Mouse (Mus musculus) midbrain, embryonic 15.5 days (tissue): ENCODE results near the gene Bud13. TPM values are rescaled to one million over a fixed set of nuclear protein-coding genes. Genes with fewer than 3 reads are reported as not detected.
A peak's percentile ranks its signal among the peaks of the same experiment; 100 is the strongest.
"Not testable (repeated sequence)": the region's sequence is repeated elsewhere in the genome, so short reads cannot be mapped to it uniquely, and the experiment has no call there.

Experiments
- ATAC-seq: fragments of 200-750 bp; cut with Nextera tagmentation; replicated peaks from 2 replicates; pipeline ENCODE4 v1.8.0; 2017; ENCODE audit warnings: moderate TSS enrichment
- H3K27ac ChIP-seq: fragments of 300-500 bp; sonication (generic); 2 replicates; pipeline ENCODE4 v1.5.1; 2015; ENCODE audit warnings: mild to moderate bottlenecking, inconsistent platforms
- H3K27me3 ChIP-seq: fragments of 300-500 bp; sonication (generic); replicated peaks from 2 replicates; pipeline ENCODE4 v1.6.1; 2015; ENCODE audit warnings: inconsistent platforms
- H3K36me3 ChIP-seq: fragments of 300-500 bp; sonication (generic); replicated peaks from 2 replicates; pipeline ENCODE4 v1.6.1; 2015; ENCODE audit warnings: inconsistent platforms
- H3K4me1 ChIP-seq: fragments of 300-500 bp; sonication (generic); 2 replicates; pipeline ENCODE4 v1.6.1; 2015; ENCODE audit warnings: inconsistent platforms
- H3K4me2 ChIP-seq: fragments of 300-500 bp; sonication (generic); 2 replicates; pipeline ENCODE4 v1.6.1; 2015; ENCODE audit warnings: inconsistent platforms, mild to moderate bottlenecking, moderate library complexity
- H3K4me3 ChIP-seq: fragments of 300-500 bp; sonication (generic); 2 replicates; pipeline ENCODE4 v1.5.1; 2015; ENCODE audit warnings: mild to moderate bottlenecking, inconsistent platforms
- H3K9ac ChIP-seq: fragments of 300-500 bp; sonication (generic); 2 replicates; pipeline ENCODE4 v1.6.1; 2015; ENCODE audit warnings: mild to moderate bottlenecking, inconsistent platforms
- H3K9me3 ChIP-seq: fragments of 300-500 bp; sonication (generic); 2 replicates; pipeline ENCODE4 v1.6.1; 2016; ENCODE audit warnings: inconsistent platforms
- WGBS: fragments of 180-500 bp; shearing (Covaris S2); methylation state at CpG from one replicate; pipeline ENCODE4 v1.1.7; 2015; ENCODE audit warnings: mixed read lengths; 5-methylcytosine and 5-hydroxymethylcytosine counted together
- polyA plus RNA-seq: library from polyadenylated mRNA; unstranded; fragments of >200 nt; fragmentation: Nextera tagmentation; extraction: Ambion mirVana; gene quantifications from 2 replicates; pipeline ENCODE4 v1.2.1, GENCODE M21; 2015

The Bud13 gene
- polyA plus RNA-seq, 1 experiment from 2014 or later = 18.3 TPM

- H3K4me1 ChIP-seq = peaks cover 13% of the 10 kb centered on the region
- H3K36me3 ChIP-seq = no peaks in the 10 kb centered on the region
- peak; percentile 48; the same call in 1 of the 2 replicates for ATAC-seq
- peak overlapping the region; percentile 45 for H3K4me2 ChIP-seq
- no peaks in the 10 kb centered on the region for H3K27me3 ChIP-seq
- H3K9me3 ChIP-seq = no peaks in the 10 kb centered on the region
- peak overlapping the region; percentile 79 for H3K27ac ChIP-seq
- H3K9ac ChIP-seq = peak overlapping the region; percentile 32
- WGBS = 2% methylated on average over 19 of the region's 19 CpGs
- peak overlapping the region; percentile 16 for H3K4me3 ChIP-seq
Observed at GRCm38 (mm10) chr9:46329250-46329648, 46.4 kb downstream of the Bud13 start.

GRCm38 (mm10) chr9:46329801-46330585 is 47.2 kb downstream of the Bud13 start:
- Histone ChIP-seq H3K9me3 (no peaks in the 10 kb centered on the region), H3K9ac (no peak overlapping the region), H3K36me3 (no peaks in the 10 kb centered on the region), H3K4me2 (no peak overlapping the region), H3K4me3 (no peak overlapping the region), H3K4me1 (peaks cover 13% of the 10 kb centered on the region), H3K27me3 (no peaks in the 10 kb centered on the region), H3K27ac (peak overlapping the region; percentile 79; the same call in 1 of the 2 replicates)
- 20% methylated on average over 24 of the region's 24 CpGs for WGBS
- 0 out of 2 replicates have a peak, but pooled peaks have one; percentile 7 for ATAC-seq

GRCm38 (mm10) chr9:46330586-46330895 is 47.7 kb downstream of the Bud13 start:
- Histone ChIP-seq H3K27ac (no peak overlapping the region), H3K4me1 (peaks cover 13% of the 10 kb centered on the region), H3K9me3 (no peaks in the 10 kb centered on the region), H3K36me3 (no peaks in the 10 kb centered on the region), H3K4me3 (no peak overlapping the region), H3K9ac (no peak overlapping the region), H3K4me2 (no peak overlapping the region), H3K27me3 (0 out of 2 replicates have a peak, but pooled peaks cover 4% of the 10 kb centered on the region)
- WGBS = 50% methylated on average over 6 of the region's 6 CpGs
- ATAC-seq = no peak

- Histone ChIP-seq H3K4me2 (no peak overlapping the region), H3K27ac (no peak overlapping the region), H3K27me3 (0 out of 2 replicates have a peak, but pooled peaks cover 4% of the 10 kb centered on the region), H3K36me3 (no peaks in the 10 kb centered on the region), H3K9me3 (no peaks in the 10 kb centered on the region), H3K4me1 (peaks cover 13% of the 10 kb centered on the region), H3K9ac (no peak overlapping the region), H3K4me3 (no peak overlapping the region)
- no peak for ATAC-seq
- WGBS = 40% methylated on average over 1 of the region's 1 CpGs
Observed at GRCm38 (mm10) chr9:46331301-46331700, 48.5 kb downstream of the Bud13 start.

GRCm38 (mm10) chr9:46334471-46335025 is 51.7 kb downstream of the Bud13 start:
- H3K9ac ChIP-seq = no peak overlapping the region
- no peak overlapping the region for H3K4me3 ChIP-seq
- peaks cover 25% of the 10 kb centered on the region for H3K4me1 ChIP-seq
- H3K9me3 ChIP-seq = no peaks in the 10 kb centered on the region
- no peak overlapping the region for H3K27ac ChIP-seq
- 29% methylated on average over 26 of the region's 26 CpGs for WGBS
- H3K27me3 ChIP-seq = 0 out of 2 replicates have a peak, but pooled peaks cover 4% of the 10 kb centered on the region
- no peaks in the 10 kb centered on the region for H3K36me3 ChIP-seq
- no peak overlapping the region for H3K4me2 ChIP-seq
- no peak for ATAC-seq

- 78% methylated on average over 10 of the region's 10 CpGs for WGBS
- Histone ChIP-seq H3K9ac (no peak overlapping the region), H3K36me3 (no peaks in the 10 kb centered on the region), H3K27me3 (0 out of 2 replicates have a peak, but pooled peaks cover 4% of the 10 kb centered on the region), H3K4me2 (no peak overlapping the region), H3K27ac (no peak overlapping the region), H3K9me3 (no peaks in the 10 kb centered on the region), H3K4me3 (no peak overlapping the region), H3K4me1 (peaks cover 25% of the 10 kb centered on the region)
- no peak for ATAC-seq
Observed at GRCm38 (mm10) chr9:46335461-46335995, 52.7 kb downstream of the Bud13 start.

GRCm38 (mm10) chr9:46336294-46336693 is 53.5 kb downstream of the Bud13 start:
- not testable (repeated sequence) for H3K9ac ChIP-seq, ATAC-seq, H3K27me3 ChIP-seq, H3K4me2 ChIP-seq, H3K9me3 ChIP-seq, H3K27ac ChIP-seq, H3K36me3 ChIP-seq, H3K4me3 ChIP-seq
- WGBS = 69% methylated on average over 13 of the region's 14 CpGs
- peaks cover 25% of the 10 kb centered on the region for H3K4me1 ChIP-seq

- H3K4me2 ChIP-seq = no peak overlapping the region
- WGBS = 33% methylated on average over 7 of the region's 7 CpGs
Observed at GRCm38 (mm10) chr9:46337331-46337730, 54.5 kb downstream of the Bud13 start.

GRCm38 (mm10) chr9:46337852-46338291 is 55.1 kb downstream of the Bud13 start:
- 0 out of 2 replicates have a peak, but pooled peaks cover 4% of the 10 kb centered on the region for H3K27me3 ChIP-seq
- WGBS = 0% methylated on average over 3 of the region's 3 CpGs
- no peaks in the 10 kb centered on the region for H3K36me3 ChIP-seq
- peaks cover 25% of the 10 kb centered on the region for H3K4me1 ChIP-seq
- peak; percentile 94 for ATAC-seq
- H3K4me3 ChIP-seq = no peak overlapping the region
- H3K9ac ChIP-seq = no peak overlapping the region
- peak overlapping the region; percentile 56 for H3K27ac ChIP-seq
- no peaks in the 10 kb centered on the region for H3K9me3 ChIP-seq
- H3K4me2 ChIP-seq = no peak overlapping the region

More at GRCm38 (mm10) chr9:46337331-46337730, 54.5 kb downstream of the Bud13 start:
- Histone ChIP-seq H3K27ac (peak overlapping the region; percentile 56), H3K4me3 (no peak overlapping the region), H3K36me3 (no peaks in the 10 kb centered on the region), H3K4me1 (peaks cover 25% of the 10 kb centered on the region), H3K27me3 (0 out of 2 replicates have a peak, but pooled peaks cover 4% of the 10 kb centered on the region), H3K9ac (no peak overlapping the region), H3K9me3 (no peaks in the 10 kb centered on the region)
- ATAC-seq = no peak

GRCm38 (mm10) chr9:46338384-46338783 is 55.6 kb downstream of the Bud13 start:
- no peaks in the 10 kb centered on the region for H3K36me3 ChIP-seq
- no peaks in the 10 kb centered on the region for H3K9me3 ChIP-seq
- H3K27ac ChIP-seq = peak overlapping the region; percentile 56
- ATAC-seq = 0 out of 2 replicates have a peak, but pooled peaks have one; percentile 33
- peaks cover 25% of the 10 kb centered on the region for H3K4me1 ChIP-seq
- 0 out of 2 replicates have a peak, but pooled peaks cover 4% of the 10 kb centered on the region for H3K27me3 ChIP-seq
- no peak overlapping the region for H3K4me2 ChIP-seq
- H3K4me3 ChIP-seq = no peak overlapping the region
- no peak overlapping the region for H3K9ac ChIP-seq
- 13% methylated on average over 4 of the region's 4 CpGs for WGBS

GRCm38 (mm10) chr9:46339051-46339652 is 56.3 kb downstream of the Bud13 start:
- no peak overlapping the region for H3K9ac ChIP-seq
- H3K4me2 ChIP-seq = no peak overlapping the region
- H3K9me3 ChIP-seq = no peaks in the 10 kb centered on the region
- H3K36me3 ChIP-seq = no peaks in the 10 kb centered on the region
- H3K4me1 ChIP-seq = peaks cover 25% of the 10 kb centered on the region
- 81% methylated on average over 4 of the region's 4 CpGs for WGBS
- 0 out of 2 replicates have a peak, but pooled peaks cover 4% of the 10 kb centered on the region for H3K27me3 ChIP-seq
- no peak overlapping the region for H3K4me3 ChIP-seq
- peak overlapping the region; percentile 56; the same call in 1 of the 2 replicates for H3K27ac ChIP-seq
- no peak for ATAC-seq
